Mouse (Mus musculus) midbrain, embryonic 15.5 days (tissue): ENCODE data around the gene Phf19. TPM values are rescaled to one million over a fixed set of nuclear protein-coding genes. Genes with fewer than 3 reads are reported as not detected.

ENCODE experiments used
- ATAC-seq: fragments of 200-750 bp; cut with Nextera tagmentation; replicated peaks from 2 replicates; pipeline ENCODE4 v1.8.0; 2017; ENCODE audit warnings: moderate TSS enrichment
- H3K27ac ChIP-seq: fragments of 300-500 bp; sonication (generic); 2 replicates; pipeline ENCODE4 v1.5.1; 2015; ENCODE audit warnings: mild to moderate bottlenecking, inconsistent platforms
- H3K27me3 ChIP-seq: fragments of 300-500 bp; sonication (generic); replicated peaks from 2 replicates; pipeline ENCODE4 v1.6.1; 2015; ENCODE audit warnings: inconsistent platforms
- H3K36me3 ChIP-seq: fragments of 300-500 bp; sonication (generic); replicated peaks from 2 replicates; pipeline ENCODE4 v1.6.1; 2015; ENCODE audit warnings: inconsistent platforms
- H3K4me1 ChIP-seq: fragments of 300-500 bp; sonication (generic); 2 replicates; pipeline ENCODE4 v1.6.1; 2015; ENCODE audit warnings: inconsistent platforms
- H3K4me2 ChIP-seq: fragments of 300-500 bp; sonication (generic); 2 replicates; pipeline ENCODE4 v1.6.1; 2015; ENCODE audit warnings: inconsistent platforms, mild to moderate bottlenecking, moderate library complexity
- H3K4me3 ChIP-seq: fragments of 300-500 bp; sonication (generic); 2 replicates; pipeline ENCODE4 v1.5.1; 2015; ENCODE audit warnings: mild to moderate bottlenecking, inconsistent platforms
- H3K9ac ChIP-seq: fragments of 300-500 bp; sonication (generic); 2 replicates; pipeline ENCODE4 v1.6.1; 2015; ENCODE audit warnings: mild to moderate bottlenecking, inconsistent platforms
- H3K9me3 ChIP-seq: fragments of 300-500 bp; sonication (generic); 2 replicates; pipeline ENCODE4 v1.6.1; 2016; ENCODE audit warnings: inconsistent platforms
- WGBS: fragments of 180-500 bp; shearing (Covaris S2); methylation state at CpG from one replicate; pipeline ENCODE4 v1.1.7; 2015; ENCODE audit warnings: mixed read lengths; 5-methylcytosine and 5-hydroxymethylcytosine counted together
- polyA plus RNA-seq: library from polyadenylated mRNA; unstranded; fragments of >200 nt; fragmentation: Nextera tagmentation; extraction: Ambion mirVana; gene quantifications from 2 replicates; pipeline ENCODE4 v1.2.1, GENCODE M21; 2015

Gene Phf19
- polyA plus RNA-seq, 1 experiment from 2014 or later = 1.5 TPM

- no peak for ATAC-seq
- 83% methylated on average over 2 of the region's 2 CpGs for WGBS
- H3K27ac ChIP-seq = no peak overlapping the region
- no peaks in the 10 kb centered on the region for H3K27me3 ChIP-seq
- no peak overlapping the region for H3K9ac ChIP-seq
- H3K4me2 ChIP-seq = no peak overlapping the region
- H3K4me3 ChIP-seq = no peak overlapping the region
- no peaks in the 10 kb centered on the region for H3K36me3 ChIP-seq
- no peaks in the 10 kb centered on the region for H3K4me1 ChIP-seq
- H3K9me3 ChIP-seq = no peaks in the 10 kb centered on the region
Observed at GRCm38 (mm10) chr2:34953547-34954116, 39.8 kb upstream of the Phf19 start.

DNA sequence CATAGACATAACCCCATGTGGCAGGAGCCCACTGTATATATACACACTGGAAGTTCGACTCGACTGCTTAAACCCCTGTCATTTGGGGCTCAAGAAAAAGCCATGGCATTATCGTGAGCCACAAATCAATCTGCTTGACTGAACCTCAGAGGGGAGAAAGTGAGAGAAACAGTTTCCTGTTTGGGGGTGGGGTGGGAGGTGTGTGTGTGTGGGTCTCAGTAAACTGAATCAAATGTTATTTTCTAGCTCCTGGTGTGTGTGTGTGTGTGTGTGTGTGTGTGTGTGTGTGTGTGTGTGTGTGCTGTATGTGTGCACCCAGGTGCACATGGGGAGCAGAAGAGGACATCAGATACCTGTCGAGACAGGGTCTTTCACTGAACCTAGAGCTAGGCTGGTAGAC, 39.2 kb upstream of the Phf19 start:
- H3K9ac ChIP-seq = no peak overlapping the region
- no peak overlapping the region for H3K4me2 ChIP-seq
- H3K4me3 ChIP-seq = no peak overlapping the region
- H3K36me3 ChIP-seq = no peaks in the 10 kb centered on the region
- H3K27me3 ChIP-seq = no peaks in the 10 kb centered on the region
- H3K27ac ChIP-seq = no peak overlapping the region
- no peak for ATAC-seq
- H3K9me3 ChIP-seq = no peaks in the 10 kb centered on the region
- 84% methylated on average over 4 of the region's 4 CpGs for WGBS
- H3K4me1 ChIP-seq = no peaks in the 10 kb centered on the region

- H3K9me3 ChIP-seq = no peaks in the 10 kb centered on the region
- H3K27me3 ChIP-seq = no peaks in the 10 kb centered on the region
- no peaks in the 10 kb centered on the region for H3K36me3 ChIP-seq
- no peak overlapping the region for H3K4me3 ChIP-seq
- no peak overlapping the region for H3K9ac ChIP-seq
- H3K4me2 ChIP-seq = no peak overlapping the region
- H3K4me1 ChIP-seq = no peaks in the 10 kb centered on the region
- ATAC-seq = no peak
- H3K27ac ChIP-seq = no peak overlapping the region
Observed at GRCm38 (mm10) chr2:34951469-34951868, 37.6 kb upstream of the Phf19 start.

- H3K27ac ChIP-seq = no peak overlapping the region
- no peak overlapping the region for H3K4me2 ChIP-seq
- no peaks in the 10 kb centered on the region for H3K9me3 ChIP-seq
- H3K4me1 ChIP-seq = no peaks in the 10 kb centered on the region
- no peaks in the 10 kb centered on the region for H3K36me3 ChIP-seq
- no peak overlapping the region for H3K4me3 ChIP-seq
- H3K27me3 ChIP-seq = no peaks in the 10 kb centered on the region
- ATAC-seq = no peak
- 46% methylated on average over 2 of the region's 2 CpGs for WGBS
- H3K9ac ChIP-seq = no peak overlapping the region
Observed at GRCm38 (mm10) chr2:34948622-34949021, 34.8 kb upstream of the Phf19 start.

DNA sequence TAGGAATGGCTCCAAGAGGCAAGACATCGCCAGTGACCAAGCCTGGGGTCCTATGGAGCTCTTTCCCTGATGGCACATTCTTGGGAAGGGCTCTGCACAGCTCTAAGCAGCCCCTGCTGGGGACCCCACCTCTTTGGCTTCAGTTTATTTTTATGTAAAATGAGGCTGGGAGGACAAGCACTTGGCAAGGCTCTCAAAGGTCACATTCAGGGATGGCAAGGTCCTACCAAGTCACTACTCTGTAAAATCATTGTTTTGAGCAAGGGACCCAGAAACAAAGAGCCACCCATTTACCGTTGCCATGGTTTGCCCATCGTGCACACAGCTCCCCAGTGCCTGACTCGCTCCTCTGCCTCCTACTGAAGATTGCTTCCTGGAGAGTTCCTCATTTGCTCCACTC, 32.2 kb upstream of the Phf19 start:
- Histone ChIP-seq H3K4me3 (no peak overlapping the region), H3K27ac (no peak overlapping the region), H3K36me3 (no peaks in the 10 kb centered on the region), H3K9ac (no peak overlapping the region), H3K27me3 (no peaks in the 10 kb centered on the region), H3K4me2 (no peak overlapping the region), H3K4me1 (no peaks in the 10 kb centered on the region), H3K9me3 (no peaks in the 10 kb centered on the region)
- ATAC-seq = no peak
- 45% methylated on average over 4 of the region's 4 CpGs for WGBS

- H3K27ac ChIP-seq = no peak overlapping the region
- 86% methylated on average over 4 of the region's 4 CpGs for WGBS
- no peak overlapping the region for H3K4me3 ChIP-seq
- no peaks in the 10 kb centered on the region for H3K4me1 ChIP-seq
- no peak overlapping the region for H3K9ac ChIP-seq
- ATAC-seq = no peak
- no peaks in the 10 kb centered on the region for H3K9me3 ChIP-seq
- no peak overlapping the region for H3K4me2 ChIP-seq
- no peaks in the 10 kb centered on the region for H3K27me3 ChIP-seq
- no peaks in the 10 kb centered on the region for H3K36me3 ChIP-seq
Observed at GRCm38 (mm10) chr2:34945580-34945979, 31.8 kb upstream of the Phf19 start.

GRCm38 (mm10) chr2:34944761-34945160, 30.9 kb upstream of the Phf19 start:
- Histone ChIP-seq H3K4me2 (no peak overlapping the region), H3K27me3 (no peaks in the 10 kb centered on the region), H3K36me3 (no peaks in the 10 kb centered on the region), H3K9ac (no peak overlapping the region), H3K27ac (no peak overlapping the region), H3K4me1 (no peaks in the 10 kb centered on the region), H3K4me3 (no peak overlapping the region), H3K9me3 (no peaks in the 10 kb centered on the region)
- WGBS = 29% methylated on average over 8 of the region's 8 CpGs
- ATAC-seq = no peak

GRCm38 (mm10) chr2:34943556-34944120, 29.8 kb upstream of the Phf19 start:
- Histone ChIP-seq H3K27me3 (no peaks in the 10 kb centered on the region), H3K27ac (no peak overlapping the region), H3K9ac (no peak overlapping the region), H3K4me3 (no peak overlapping the region), H3K4me2 (no peak overlapping the region), H3K36me3 (no peaks in the 10 kb centered on the region), H3K4me1 (no peaks in the 10 kb centered on the region), H3K9me3 (no peaks in the 10 kb centered on the region)
- ATAC-seq = no peak
- WGBS = 82% methylated on average over 13 of the region's 13 CpGs

- no peak overlapping the region for H3K9ac ChIP-seq
- H3K4me2 ChIP-seq = no peak overlapping the region
- no peaks in the 10 kb centered on the region for H3K36me3 ChIP-seq
- H3K4me1 ChIP-seq = no peaks in the 10 kb centered on the region
- no peak overlapping the region for H3K4me3 ChIP-seq
- H3K27me3 ChIP-seq = no peaks in the 10 kb centered on the region
- H3K9me3 ChIP-seq = no peaks in the 10 kb centered on the region
- ATAC-seq = no peak
- H3K27ac ChIP-seq = no peak overlapping the region
- WGBS = 74% methylated on average over 11 of the region's 11 CpGs
Observed at GRCm38 (mm10) chr2:34941061-34941675, 27.3 kb upstream of the Phf19 start.

GRCm38 (mm10) chr2:34940246-34940645, 26.4 kb upstream of the Phf19 start:
- Histone ChIP-seq H3K4me1 (no peaks in the 10 kb centered on the region), H3K9me3 (no peaks in the 10 kb centered on the region), H3K27me3 (no peaks in the 10 kb centered on the region), H3K4me3 (no peak overlapping the region), H3K4me2 (no peak overlapping the region), H3K9ac (no peak overlapping the region), H3K36me3 (no peaks in the 10 kb centered on the region), H3K27ac (no peak overlapping the region)
- 74% methylated on average over 5 of the region's 5 CpGs for WGBS
- no peak for ATAC-seq

- Histone ChIP-seq H3K4me2 (no peak overlapping the region), H3K9ac (no peak overlapping the region), H3K9me3 (no peaks in the 10 kb centered on the region), H3K4me1 (no peaks in the 10 kb centered on the region), H3K36me3 (no peaks in the 10 kb centered on the region), H3K4me3 (no peak overlapping the region), H3K27me3 (no peaks in the 10 kb centered on the region), H3K27ac (no peak overlapping the region)
- no peak for ATAC-seq
- 82% methylated on average over 8 of the region's 8 CpGs for WGBS
Observed at GRCm38 (mm10) chr2:34938269-34939208, 24.7 kb upstream of the Phf19 start.

DNA sequence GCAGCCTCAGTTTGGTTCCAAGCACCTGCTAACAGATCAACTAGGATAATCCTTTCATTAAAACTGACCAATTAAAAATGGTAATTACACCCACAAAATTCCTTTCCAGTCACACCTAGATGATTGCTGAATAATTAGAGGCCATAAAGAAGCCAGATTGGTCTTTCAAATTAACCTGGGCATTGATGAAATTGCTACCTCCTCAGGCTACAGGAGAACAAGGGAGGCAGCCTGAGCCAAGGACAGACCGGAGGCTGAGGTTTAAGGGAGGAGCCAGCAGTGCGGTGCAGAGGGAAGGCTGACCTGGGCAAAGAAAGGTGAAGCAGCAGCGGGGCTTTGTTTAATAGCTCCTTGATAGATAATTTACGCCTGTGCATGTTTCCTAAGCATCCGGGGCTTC, 23.6 kb upstream of the Phf19 start:
- Histone ChIP-seq H3K27me3 (no peaks in the 10 kb centered on the region), H3K9me3 (no peaks in the 10 kb centered on the region), H3K27ac (no peak overlapping the region), H3K36me3 (no peaks in the 10 kb centered on the region), H3K4me3 (no peak overlapping the region), H3K4me2 (no peak overlapping the region), H3K4me1 (no peaks in the 10 kb centered on the region), H3K9ac (no peak overlapping the region)
- no peak for ATAC-seq
- 49% methylated on average over 5 of the region's 5 CpGs for WGBS
